Mouse (Mus musculus) gastrocnemius, postnatal 14 days (tissue): ENCODE data around the gene Hcrtr1. TPM values are rescaled to one million over a fixed set of nuclear protein-coding genes. Genes with fewer than 3 reads are reported as not detected.

Source experiments
- DNase-seq: peaks from one replicate; pipeline ENCODE4 v3.0.0; 2021; ENCODE audit warnings: mixed read lengths
- intact Hi-C: fragments of 180-260 bp; cut with DNase I; formaldehyde crosslinking; loops from one replicate; pipeline ENCODE4 v1.15.1; 2025; ENCODE audit warnings: low total_unique reads
- total RNA-seq, 2 experiments: library from RNA; stranded (reverse); gene quantifications; 2 replicates each; pipeline ENCODE4 v1.2.3; 2021

Hcrtr1 gene
- total RNA-seq, 2 experiments from 2014 or later: not detected

DNA sequence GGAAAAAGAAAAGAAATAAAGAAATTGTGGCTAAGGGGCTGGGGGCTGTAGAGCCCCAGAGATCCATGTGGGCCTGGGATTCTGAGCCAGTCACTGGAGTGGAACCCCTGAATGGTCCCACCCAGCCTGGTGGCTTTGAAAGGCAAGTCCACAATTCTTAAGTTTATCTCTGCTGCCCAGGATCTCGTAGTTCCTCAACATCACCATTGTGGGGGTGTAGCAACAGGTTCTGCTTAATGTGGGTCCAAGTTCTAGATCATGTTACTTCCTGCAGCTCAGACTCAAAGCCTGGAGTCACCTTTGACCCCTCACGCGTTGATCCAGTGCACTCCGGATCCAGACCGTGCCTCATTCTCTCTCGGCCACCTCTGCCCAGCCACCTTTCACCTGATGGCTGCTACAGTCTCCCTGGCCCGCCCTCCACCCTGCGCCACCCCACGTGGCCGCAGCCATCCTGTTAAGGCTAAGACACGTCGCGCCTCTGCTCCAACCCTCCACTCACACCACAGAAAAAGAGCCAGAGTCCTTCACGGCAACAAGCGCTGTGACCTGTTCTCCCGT is 30.3 kb upstream of the Hcrtr1 start:
- intact Hi-C loops: no loop called here
- DNase-seq: no peak

DNA sequence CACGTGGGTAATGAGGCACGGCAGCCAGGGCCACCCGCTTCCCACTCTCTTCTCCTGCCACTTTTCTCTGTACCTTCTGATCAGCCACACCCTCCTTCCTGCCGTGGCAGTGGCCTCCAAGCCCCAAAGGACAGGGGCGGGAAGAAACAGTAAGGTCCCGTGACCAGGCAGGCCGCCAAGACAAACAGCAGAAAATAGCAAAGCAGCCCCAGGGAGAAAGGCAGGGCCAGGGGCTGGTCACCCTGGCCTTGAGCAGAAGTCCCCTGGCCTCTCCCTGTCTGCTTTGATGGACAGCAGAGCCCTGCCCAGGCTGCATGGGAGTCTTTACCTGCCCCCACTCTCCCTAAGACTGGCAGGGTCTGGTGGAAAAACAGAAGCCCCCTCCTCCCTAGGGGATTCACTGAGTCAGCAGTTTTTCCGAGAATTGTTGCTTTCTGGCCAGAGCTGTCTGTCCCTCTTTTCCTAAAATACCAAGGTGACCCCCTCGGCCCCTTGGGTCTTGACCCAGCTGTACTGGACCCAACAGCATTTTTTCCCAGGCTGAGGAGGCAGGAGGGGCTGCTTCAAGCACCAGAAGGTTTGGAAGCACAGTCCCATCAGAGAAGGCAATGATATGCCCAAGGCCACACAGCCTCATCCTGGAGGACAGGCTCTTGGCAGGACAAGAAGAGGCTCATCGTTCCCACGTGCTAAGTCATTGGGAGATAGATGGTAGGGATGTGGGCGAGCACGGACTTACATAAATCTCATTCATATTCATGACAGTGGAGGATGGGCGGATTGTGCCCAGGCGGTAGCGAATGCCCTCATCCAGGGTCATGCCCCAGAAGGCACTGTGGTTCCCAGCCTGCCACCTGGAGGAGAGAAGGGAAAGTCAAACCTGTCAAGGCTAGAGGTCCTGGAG is 29.4 kb upstream of the Hcrtr1 start:
- peak; percentile 78 for DNase-seq
- intact Hi-C loops: no loop called here

DNA sequence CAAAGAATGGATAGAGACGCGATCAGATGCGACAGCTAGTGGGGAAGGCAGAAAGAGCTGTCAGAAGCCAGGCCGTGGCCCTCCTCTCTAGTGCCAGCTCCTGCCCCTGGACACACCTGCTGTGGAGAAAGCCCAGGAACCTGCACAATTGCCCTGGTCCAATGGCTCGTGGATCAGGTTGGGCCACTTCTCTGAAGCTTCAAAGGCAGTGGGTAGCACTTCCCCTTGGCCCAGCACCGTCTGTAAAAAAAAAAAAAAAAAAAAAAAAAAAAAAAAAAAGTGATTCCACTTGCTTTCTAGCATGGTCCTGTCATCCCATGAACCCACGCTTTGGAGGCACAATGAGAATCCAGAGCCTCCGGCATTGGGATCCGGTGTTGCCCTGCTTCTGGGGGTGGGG is 28.7 kb upstream of the Hcrtr1 start:
- intact Hi-C loops: no loop called here
- DNase-seq: no peak

DNA sequence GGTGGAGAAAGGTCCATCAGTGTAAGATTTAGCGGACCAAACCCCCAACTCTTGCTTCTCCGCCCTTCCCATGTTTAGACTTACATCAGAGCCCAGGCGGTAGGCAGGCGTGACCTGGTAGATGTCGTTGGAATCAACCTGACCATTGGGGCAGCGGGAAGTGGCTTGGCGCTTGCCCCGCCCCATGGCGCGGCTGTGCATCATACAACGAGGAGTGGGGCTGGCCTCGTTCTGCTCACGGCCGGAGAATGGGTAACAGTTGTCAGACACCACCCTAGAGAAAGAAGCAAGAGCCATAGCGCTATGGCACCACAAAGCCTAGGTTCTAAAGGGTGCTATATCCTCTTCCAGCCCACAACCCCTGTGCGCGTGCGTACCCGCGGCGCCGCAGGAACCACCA is 28.2 kb upstream of the Hcrtr1 start:
- DNase-seq: no peak

DNA sequence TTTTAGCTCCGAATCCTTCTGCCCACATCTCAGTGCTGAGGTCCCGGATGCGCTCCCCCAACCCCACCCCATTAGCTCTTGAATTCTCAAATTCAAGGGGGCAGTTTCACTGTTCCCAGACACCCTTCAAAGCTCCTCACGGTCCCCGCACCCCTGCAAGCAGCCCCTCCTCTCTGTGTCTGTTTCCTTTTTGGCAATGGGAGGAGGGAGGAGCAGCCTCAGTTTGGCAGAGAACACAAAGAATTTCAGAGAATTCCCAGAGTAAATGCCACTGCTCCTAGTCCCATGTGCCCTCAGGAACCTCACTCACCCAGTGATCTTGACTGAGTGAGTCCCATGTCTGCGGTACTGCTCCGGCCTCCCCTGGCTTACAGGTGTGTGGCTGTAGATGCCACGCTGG is 27.4 kb upstream of the Hcrtr1 start:
- DNase-seq: no peak
- intact Hi-C loops: no loop called here

More for the DNA sequence above, 28.2 kb upstream of the Hcrtr1 start:
- intact Hi-C loops: no loop called here

DNA sequence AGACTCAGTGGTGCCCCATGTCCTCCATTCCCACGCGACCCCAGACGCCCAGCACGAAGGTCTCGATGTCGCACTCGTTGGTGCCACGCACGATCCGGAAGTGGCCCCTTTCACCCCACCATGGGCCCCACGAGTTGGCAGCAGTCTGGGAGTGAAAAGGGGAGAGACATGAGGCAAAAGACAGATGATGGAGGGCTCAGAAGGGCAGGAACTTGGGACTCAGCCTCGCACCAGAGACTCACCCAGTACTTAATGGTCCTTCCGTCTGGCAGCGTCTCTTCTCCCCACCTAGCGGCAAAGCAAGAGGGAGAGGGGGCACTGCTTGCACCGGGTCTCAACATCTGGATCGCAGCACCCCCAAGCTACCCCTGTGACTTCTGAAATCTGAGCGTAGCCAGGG is 26.9 kb upstream of the Hcrtr1 start:
- DNase-seq: no peak
- intact Hi-C loops: no loop called here

DNA sequence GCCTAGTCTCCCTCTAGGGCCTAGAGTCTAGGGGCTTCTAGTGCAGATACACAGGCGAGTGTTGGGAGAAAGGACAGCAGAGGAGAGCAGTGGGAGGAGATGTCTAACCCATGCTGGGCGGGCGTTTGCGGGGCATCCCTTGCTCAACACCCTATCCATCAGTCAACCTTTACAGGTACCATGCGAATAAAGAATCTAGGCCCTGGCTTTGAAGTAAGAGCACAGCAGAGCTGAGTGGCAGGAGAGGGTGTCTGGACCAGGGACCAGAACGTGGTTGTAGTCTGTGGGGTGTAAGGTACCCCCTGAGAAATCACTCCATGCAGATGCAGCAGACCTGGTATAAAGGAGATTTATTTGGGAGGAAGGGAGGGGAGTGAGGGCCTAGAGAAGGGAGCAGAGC is 25.0 kb upstream of the Hcrtr1 start:
- intact Hi-C loops: no loop called here
- no peak for DNase-seq

DNA sequence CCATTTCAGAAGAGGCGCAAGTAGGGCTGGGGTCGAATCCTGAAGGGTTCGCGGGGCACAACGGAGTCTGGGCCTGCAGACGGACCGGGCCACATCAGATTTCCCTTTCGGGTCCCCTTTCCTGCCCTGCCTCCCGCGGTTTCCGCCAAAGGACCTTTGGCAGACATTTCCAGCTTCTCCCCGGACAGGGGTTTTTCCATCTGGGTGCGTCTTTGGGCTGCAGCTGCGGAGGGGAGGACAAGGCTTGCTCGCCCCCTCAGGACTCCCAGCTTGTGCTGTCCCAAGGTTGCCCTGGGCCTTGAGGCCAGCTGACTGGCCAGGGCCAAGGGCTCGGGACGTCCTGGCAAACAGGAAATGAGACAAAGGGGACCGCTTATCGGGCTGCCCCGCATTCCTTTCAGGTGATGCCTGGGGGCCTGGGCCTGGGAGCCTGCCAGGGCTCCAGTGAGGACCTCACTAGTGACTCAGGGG is 24.3 kb upstream of the Hcrtr1 start:
- intact Hi-C loops: no loop called here
- peak; percentile 41 for DNase-seq

DNA sequence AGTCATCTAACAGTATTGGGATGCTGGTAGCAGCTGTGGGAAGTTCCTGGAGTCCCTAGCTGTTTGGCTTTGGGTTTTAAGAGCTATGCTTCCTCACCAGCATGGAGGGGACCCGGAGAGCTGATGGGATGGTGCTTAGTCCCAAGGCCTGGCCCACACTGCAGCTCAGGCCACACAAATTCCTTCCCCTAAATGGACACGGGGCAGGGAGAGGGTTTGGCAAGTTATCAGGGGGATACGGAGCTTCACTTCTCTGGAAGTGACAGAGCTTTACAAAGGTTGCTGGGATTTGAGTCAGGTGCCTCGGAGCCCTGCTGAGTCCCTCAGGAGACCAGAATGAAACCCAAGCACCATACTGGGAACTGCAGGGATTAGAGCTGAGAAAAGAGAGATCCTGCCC is 22.2 kb upstream of the Hcrtr1 start:
- DNase-seq: no peak
- intact Hi-C loops: no loop called here

DNA sequence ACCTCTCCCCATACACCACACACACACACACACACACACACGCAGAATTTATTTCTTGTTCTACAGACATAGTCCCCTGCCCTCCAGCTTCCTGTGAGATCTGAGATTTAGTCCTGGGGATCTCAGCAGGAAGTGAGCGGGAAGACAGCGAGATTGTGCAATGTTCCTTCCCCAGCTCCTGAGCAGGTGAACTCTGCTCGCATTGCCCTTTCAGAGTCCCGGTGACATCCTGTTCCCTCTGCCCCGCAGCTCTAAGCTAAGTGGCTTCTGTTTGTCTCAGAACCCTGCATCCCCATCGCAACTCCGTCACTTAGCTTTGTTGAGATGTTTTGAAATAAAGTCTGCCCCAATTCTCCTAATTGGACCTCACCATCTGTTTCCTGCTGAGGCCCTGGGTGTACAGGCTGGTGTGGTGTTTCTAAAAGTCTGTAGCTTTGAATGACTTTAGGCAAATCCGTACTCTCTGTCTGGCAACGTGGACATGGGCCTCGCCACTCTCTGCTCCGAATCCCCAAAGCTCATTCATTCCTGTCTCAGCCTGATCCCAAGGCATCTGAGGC is 17.7 kb upstream of the Hcrtr1 start:
- intact Hi-C loops: no loop called here

DNA sequence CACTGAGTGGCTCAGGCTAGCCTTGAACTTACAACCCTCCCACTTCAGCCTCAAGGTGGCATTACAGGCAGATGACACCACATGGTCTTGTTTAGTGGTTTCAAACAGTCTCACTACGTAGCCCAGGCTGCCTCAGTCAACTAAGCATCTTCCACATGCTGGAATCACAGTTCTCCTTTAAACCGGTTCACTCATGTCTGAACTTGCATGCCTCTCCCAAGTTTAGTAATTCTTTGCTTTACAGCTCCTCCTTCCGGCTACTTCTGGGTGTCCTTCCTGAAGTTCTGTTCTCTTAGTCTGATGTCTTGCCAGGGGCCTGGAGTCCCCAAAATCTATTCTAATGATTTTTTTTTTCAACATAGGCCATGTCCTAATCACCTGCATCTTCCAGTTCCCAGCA is 15.1 kb upstream of the Hcrtr1 start:
- intact Hi-C loops: no loop called here
- no peak for DNase-seq

More for the DNA sequence above, 17.7 kb upstream of the Hcrtr1 start:
- no peak for DNase-seq

DNA sequence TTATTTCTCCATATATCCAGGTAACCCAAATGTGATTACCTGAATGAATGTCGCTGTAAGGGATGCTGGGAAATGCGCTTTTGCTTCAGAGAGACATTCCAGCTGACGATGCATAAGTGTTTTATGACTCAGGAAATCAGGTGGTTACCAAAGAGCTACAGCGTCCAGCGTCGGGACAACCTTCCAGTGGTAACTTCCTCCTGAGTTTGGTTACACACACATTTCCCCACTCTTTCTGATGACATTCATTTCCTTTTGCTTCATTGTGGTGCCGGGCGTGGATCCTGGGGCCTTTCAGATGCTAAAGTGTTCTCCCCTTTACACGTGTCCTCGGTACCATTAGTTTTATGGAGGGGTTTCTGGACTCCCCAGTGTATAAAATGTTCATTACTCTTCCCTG is 9.2 kb upstream of the Hcrtr1 start:
- intact Hi-C loops: no loop called here
- no peak for DNase-seq

DNA sequence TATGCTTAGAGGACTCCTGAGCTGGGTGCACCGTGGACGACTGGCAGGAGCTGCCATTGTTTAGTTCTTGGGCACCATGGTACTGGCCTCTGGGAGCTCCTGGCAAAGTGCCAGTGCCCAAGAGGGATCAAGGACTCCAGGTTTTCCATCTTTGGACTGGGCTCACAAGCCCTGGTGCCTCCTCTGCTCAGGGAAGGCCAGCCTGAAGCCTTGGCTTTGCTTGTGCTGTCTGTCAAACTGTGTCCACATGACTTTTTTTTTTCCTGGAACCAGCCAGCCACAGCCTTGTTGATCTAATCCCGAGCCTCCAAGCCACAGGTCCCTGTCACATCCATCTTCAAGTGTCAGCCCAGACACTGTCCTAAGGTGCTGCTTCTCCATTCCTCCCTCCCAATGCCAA is 2.6 kb upstream of the Hcrtr1 start:
- intact Hi-C loops: no loop called here

DNA sequence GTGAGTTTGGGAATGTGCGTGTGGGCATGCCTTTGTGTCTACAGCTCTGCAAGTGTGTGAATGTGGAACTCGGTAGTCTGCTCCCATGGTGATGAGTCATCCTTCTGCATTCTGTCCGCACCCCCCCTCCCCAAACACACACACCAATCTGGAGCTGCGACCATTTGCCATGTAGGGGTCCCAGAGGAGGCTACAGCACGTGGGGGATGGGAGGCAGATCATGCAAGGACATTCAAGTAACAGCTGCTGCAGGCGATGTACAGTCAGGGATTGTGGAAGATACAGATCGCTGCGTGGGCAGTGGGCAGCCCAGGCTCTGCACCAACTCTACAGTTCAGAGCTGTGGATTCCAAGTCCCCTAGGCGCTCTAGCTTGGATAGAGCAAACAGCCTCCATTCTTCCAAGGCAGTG is 1.8 kb upstream of the Hcrtr1 start:
- DNase-seq: no peak
- intact Hi-C loops: no loop called here

More for the DNA sequence above, 2.6 kb upstream of the Hcrtr1 start:
- no peak for DNase-seq

DNA sequence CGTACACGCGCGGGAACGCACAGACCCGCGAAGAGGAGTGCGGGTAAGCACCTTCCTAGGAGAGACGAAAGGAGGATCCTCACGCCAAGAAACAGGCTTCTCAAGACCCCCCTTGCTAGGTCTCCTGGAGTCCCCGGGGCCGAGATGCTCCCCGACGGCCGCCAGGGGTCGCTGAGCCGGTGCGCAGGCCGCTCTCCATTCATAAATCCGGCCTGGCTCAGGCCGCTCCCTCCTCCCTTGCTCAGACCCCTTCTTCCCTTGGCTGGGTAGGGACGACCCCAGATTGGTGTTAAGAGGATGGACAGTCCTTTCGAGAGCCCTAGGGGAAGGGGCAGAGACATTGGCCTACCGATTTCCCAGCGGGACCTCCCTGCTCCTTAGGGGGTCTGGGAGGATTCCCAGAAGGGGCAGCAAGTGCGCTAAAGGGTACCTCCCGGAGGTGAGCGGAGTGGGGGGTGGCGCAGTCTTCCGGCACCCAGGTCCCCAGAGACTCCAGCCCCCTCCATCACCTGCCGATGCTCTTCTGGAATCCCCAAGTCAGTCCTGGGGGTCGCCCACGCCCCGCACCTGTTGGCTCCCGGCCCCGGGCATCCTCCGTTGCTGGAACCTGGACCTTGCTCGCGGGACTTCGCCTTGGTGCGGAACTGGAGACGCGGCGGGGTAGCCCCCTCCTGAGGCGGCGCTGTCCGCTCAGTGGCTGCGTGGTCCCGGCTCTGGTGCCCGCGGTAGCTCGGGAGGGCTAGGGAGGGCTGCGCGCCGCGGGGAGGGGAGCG is 532 bp downstream of the Hcrtr1 start:
- intact Hi-C loops: loop anchor here (2.0 kb wide), 1 partner anchor 50 kb away; no protein-coding TSS in a partner anchor
- DNase-seq: peak; percentile 74

DNA sequence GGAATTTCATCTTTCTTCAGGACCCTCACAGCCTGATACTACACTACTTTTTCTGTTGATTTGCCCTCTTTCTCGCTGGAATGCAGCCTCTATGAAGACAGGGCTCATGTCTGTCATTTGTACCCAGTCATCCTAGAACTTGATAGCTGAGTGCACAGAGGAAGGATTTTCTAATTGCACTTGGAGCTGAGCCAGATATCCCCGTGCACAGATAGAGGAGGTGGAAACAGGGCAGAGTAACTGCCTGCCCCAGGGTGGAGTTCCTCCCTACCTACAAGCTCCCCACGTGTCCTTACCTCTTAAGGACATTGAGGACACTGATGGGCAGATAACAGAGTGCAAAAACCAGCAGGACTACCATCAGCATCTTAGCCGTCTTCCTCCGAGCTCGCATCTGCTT is 5.8 kb downstream of the Hcrtr1 start:
- intact Hi-C loops: no loop called here

DNA sequence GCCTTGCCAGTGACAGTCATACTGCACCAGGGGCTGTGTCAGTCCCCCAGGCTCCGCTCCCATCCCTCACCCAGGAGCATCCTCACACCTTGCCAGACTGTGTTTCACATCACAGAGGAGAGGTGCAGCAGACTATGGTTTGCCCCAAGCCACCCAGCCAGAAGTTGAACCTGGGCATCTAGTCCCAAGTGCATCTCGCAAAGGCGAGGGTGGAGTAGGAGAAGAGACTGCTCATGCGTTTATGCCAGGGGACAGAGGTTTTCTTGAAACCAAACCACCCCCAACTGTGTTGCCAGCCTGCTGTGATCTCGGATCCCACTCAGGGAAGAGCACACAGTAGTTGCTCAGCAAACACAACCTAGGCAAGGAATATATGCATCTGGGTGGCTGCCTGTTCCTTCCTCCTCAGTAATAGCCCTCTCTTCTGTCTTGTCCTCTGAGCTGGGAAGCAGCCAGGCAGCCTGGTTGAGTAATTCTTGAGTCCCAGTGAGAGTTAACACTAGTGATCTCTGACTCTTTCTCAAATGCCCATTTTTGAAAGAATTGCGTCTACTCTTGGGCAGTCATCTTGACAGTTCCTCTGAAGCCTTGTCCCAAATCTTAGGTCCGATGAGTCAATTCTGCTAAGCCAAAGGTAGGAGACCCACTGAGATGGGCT is 7.6 kb downstream of the Hcrtr1 start:
- DNase-seq: no peak

More for the DNA sequence above, 5.8 kb downstream of the Hcrtr1 start:
- no peak for DNase-seq

DNA sequence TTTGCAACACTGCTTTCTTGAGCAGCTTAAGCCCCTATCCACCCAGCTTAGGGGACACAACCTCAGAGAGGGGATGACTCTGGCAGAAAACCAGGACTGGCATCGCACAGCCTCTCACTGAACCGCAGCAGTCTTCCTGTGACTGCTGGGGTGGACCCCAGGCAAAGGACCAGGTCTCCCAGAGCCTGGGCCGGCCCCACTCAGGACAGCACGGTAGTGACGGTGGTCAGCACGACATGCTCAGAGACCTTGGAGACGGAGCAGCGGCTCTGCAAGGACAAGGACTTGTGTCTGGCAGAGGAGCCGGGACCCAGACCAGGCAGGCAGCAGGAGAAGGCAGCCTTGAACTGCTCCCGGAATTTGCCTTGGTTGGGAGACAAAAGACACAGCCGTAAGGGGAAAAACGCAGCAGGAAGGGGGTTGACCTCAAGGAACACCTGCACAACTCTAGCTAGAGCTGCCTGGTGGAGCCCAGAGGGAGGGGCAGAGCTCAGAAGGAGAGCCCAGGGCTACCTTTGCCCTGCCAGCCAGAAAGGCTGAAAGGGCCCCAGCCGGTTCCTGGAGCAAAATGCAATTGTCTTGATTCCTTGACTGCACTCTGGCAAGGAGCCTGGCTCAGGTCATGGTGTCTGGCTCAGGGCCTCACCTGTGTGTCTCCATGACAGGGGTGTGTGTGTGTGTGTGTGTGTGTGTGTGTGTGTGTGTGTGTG is 8.4 kb downstream of the Hcrtr1 start:
- DNase-seq: no peak
- intact Hi-C loops: no loop called here

More for the DNA sequence above, 7.6 kb downstream of the Hcrtr1 start:
- intact Hi-C loops: no loop called here

DNA sequence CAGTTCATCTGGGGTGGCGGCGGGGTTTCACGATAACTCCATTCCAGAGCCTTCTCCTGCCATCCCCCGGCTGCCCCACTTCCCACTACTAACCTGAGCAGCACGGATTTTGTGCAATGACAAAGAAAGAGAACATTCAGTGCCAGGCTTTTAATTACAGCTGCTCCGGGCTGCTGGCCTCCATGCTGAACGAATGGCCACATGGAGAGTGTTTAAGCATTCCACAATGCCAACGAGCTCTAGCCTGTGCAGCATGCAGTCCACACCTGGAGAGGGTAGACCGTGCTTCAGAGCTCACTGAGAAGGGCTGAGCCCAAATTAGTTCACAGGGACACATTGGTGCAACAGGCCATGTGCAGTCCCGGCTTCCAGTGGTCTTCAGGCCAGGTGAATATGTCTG is 9.1 kb downstream of the Hcrtr1 start:
- intact Hi-C loops: no loop called here

More for the DNA sequence above, 9.1 kb downstream of the Hcrtr1 start:
- DNase-seq: no peak
